Mouse (Mus musculus) CH12.LX (cell line): Measurements from ENCODE around the gene Fam71d. TPM values are rescaled to one million over a fixed set of nuclear protein-coding genes. Genes with fewer than 3 reads are reported as not detected.

Experiments
- DNase-seq: peaks from one replicate; pipeline ENCODE4 v3.0.0-alpha.2; 2013; ENCODE audit errors: extremely low read depth
- H3K27ac ChIP-seq: 2 replicates; pipeline ENCODE4 v1.5.1; 2012; ENCODE audit warnings: low read depth, mild to moderate bottlenecking, control low read depth, moderate library complexity; ENCODE audit not compliant: insufficient read depth
- H3K27me3 ChIP-seq: replicated peaks from 2 replicates; pipeline ENCODE3; 2012; ENCODE audit warnings: inconsistent platforms
- H3K36me3 ChIP-seq, 2 experiments: replicated peaks in 1 of 2; 2 replicates each; pipeline versions ENCODE3 to v1.6.1; 2012; ENCODE audit warnings: inconsistent platforms in 1 of 2, low read length in 1 of 2, mild to moderate bottlenecking in 1 of 2, mixed read lengths in 1 of 2, moderate library complexity in 1 of 2; ENCODE audit not compliant: control insufficient read depth in 1 of 2, insufficient read depth in 1 of 2
- H3K4me1 ChIP-seq, 2 experiments: 2 replicates each; pipeline ENCODE4 v1.6.1; 2012; ENCODE audit warnings: inconsistent platforms in 1 of 2, moderate library complexity in 1 of 2; ENCODE audit not compliant: insufficient read depth in 2 of 2, control insufficient read depth in 1 of 2
- H3K4me2 ChIP-seq: 2 replicates; pipeline ENCODE4 v1.6.1; 2012; ENCODE audit warnings: low read depth, mild to moderate bottlenecking, control low read depth; ENCODE audit not compliant: poor library complexity, insufficient read depth, severe bottlenecking
- H3K4me3 ChIP-seq, 3 experiments: fragments of 150-350 bp in 1 of 3; sonication (generic) in 1 of 3; replicated peaks in 1 of 3; 2 replicates each; pipeline versions ENCODE3 to v1.5.1; 2011 to 2012; ENCODE audit warnings: low read depth in 2 of 3, low read length in 2 of 3, mild to moderate bottlenecking in 2 of 3, moderate library complexity in 2 of 3, control low read depth in 1 of 3, improper control_type of control experiment in 1 of 3, inconsistent platforms in 1 of 3, mixed read lengths in 1 of 3; ENCODE audit not compliant: poor library complexity in 1 of 3
- H3K79me2 ChIP-seq: replicated peaks from 2 replicates; pipeline ENCODE4 v1.6.1; 2012; ENCODE audit warnings: mild to moderate bottlenecking, moderate library complexity; ENCODE audit not compliant: control insufficient read depth, poor library complexity, insufficient read depth, severe bottlenecking; ENCODE audit errors: extremely low read depth
- H3K9ac ChIP-seq: 2 replicates; pipeline ENCODE4 v1.6.1; 2012; ENCODE audit warnings: low read depth, mild to moderate bottlenecking, control low read depth, moderate library complexity; ENCODE audit not compliant: insufficient read depth
- H3K9me3 ChIP-seq: replicated peaks from 2 replicates; pipeline ENCODE3; 2012; ENCODE audit warnings: low read length, inconsistent platforms, mixed read lengths
- CHD1 ChIP-seq: IDR thresholded peaks from 2 replicates; pipeline ENCODE4 v1.6.1; 2012; ENCODE audit warnings: low read depth, low read length, improper control_type of control experiment, inconsistent platforms
- CTCF ChIP-seq, 2 experiments: IDR thresholded peaks in 1 of 2; conservative IDR thresholded peaks in 1 of 2; 2 replicates each; pipeline ENCODE4 v1.5.1; 2011 to 2012; ENCODE audit warnings: low read depth in 2 of 2, low read length in 2 of 2, improper control_type of control experiment in 1 of 2, inconsistent platforms in 1 of 2, mild to moderate bottlenecking in 1 of 2, moderate library complexity in 1 of 2
- ELF1 ChIP-seq: IDR thresholded peaks from 2 replicates; pipeline ENCODE4 v1.6.1; 2014; ENCODE audit warnings: low read depth, mild to moderate bottlenecking, inconsistent platforms, low read length, improper control_type of control experiment
- EP300 ChIP-seq: IDR thresholded peaks from 2 replicates; pipeline ENCODE4 v1.6.1; 2011; ENCODE audit warnings: low read length, improper control_type of control experiment
- ETS1 ChIP-seq: conservative IDR thresholded peaks from 2 replicates; pipeline ENCODE4 v1.6.1; 2012; ENCODE audit warnings: low read depth, mild to moderate bottlenecking, inconsistent platforms, low read length, improper control_type of control experiment, moderate library complexity
- GABPA ChIP-seq: IDR thresholded peaks from 2 replicates; pipeline ENCODE4 v1.6.1; 2012; ENCODE audit warnings: low read depth, low read length, improper control_type of control experiment, inconsistent platforms; ENCODE audit not compliant: insufficient replicate concordance
- HCFC1 ChIP-seq: IDR thresholded peaks from 2 replicates; pipeline ENCODE4 v1.6.1; 2012; ENCODE audit warnings: low read depth, mild to moderate bottlenecking, inconsistent platforms, low read length, improper control_type of control experiment
- JUND ChIP-seq: conservative IDR thresholded peaks from 2 replicates; pipeline ENCODE4 v1.6.1; 2011; ENCODE audit warnings: low read depth, low read length, improper control_type of control experiment
- MAFK ChIP-seq: IDR thresholded peaks from 2 replicates; pipeline ENCODE4 v1.6.1; 2011; ENCODE audit warnings: low read length, improper control_type of control experiment; ENCODE audit not compliant: insufficient replicate concordance
- MXI1 ChIP-seq: IDR thresholded peaks from 2 replicates; pipeline ENCODE4 v1.6.1; 2011; ENCODE audit warnings: mild to moderate bottlenecking, low read depth, low read length, improper control_type of control experiment
- MYC ChIP-seq: IDR thresholded peaks from 2 replicates; pipeline ENCODE4 v1.6.1; 2011; ENCODE audit warnings: low read depth, mild to moderate bottlenecking, improper control_type of control experiment, low read length
- NELFE ChIP-seq: IDR thresholded peaks from 2 replicates; pipeline ENCODE4 v1.6.1; 2011; ENCODE audit warnings: low read depth, low read length, improper control_type of control experiment
- NRF1 ChIP-seq: IDR thresholded peaks from 2 replicates; pipeline ENCODE4 v1.6.1; 2014; ENCODE audit warnings: low read depth, mild to moderate bottlenecking, inconsistent platforms, low read length, improper control_type of control experiment, moderate library complexity
- PAX5 ChIP-seq: IDR thresholded peaks from 2 replicates; pipeline ENCODE4 v1.6.1; 2012; ENCODE audit warnings: low read length, inconsistent platforms, mixed read lengths
- POLR2AphosphoS2 ChIP-seq: IDR thresholded peaks from 2 replicates; pipeline ENCODE4 v1.6.1; 2011; ENCODE audit warnings: low read depth, low read length, improper control_type of control experiment
- RAD21 ChIP-seq: IDR thresholded peaks from 2 replicates; pipeline ENCODE4 v1.6.1; 2011; ENCODE audit warnings: low read depth, mild to moderate bottlenecking, low read length, improper control_type of control experiment, moderate library complexity
- RCOR1 ChIP-seq: conservative IDR thresholded peaks from 2 replicates; pipeline ENCODE4 v1.6.1; 2012; ENCODE audit warnings: low read depth, mild to moderate bottlenecking, inconsistent platforms, low read length, improper control_type of control experiment
- SIN3A ChIP-seq: IDR thresholded peaks from 2 replicates; pipeline ENCODE4 v1.6.1; 2012; ENCODE audit warnings: low read length, improper control_type of control experiment, inconsistent platforms
- SMC3 ChIP-seq: IDR thresholded peaks from 2 replicates; pipeline ENCODE4 v1.6.1; 2011; ENCODE audit warnings: low read depth, low read length, improper control_type of control experiment
- TCF12 ChIP-seq: IDR thresholded peaks from 2 replicates; pipeline ENCODE4 v1.6.1; 2014; ENCODE audit warnings: low read depth, mild to moderate bottlenecking, inconsistent platforms, low read length, improper control_type of control experiment
- UBTF ChIP-seq: IDR thresholded peaks from 2 replicates; pipeline ENCODE4 v1.6.1; 2012; ENCODE audit warnings: low read depth, mild to moderate bottlenecking, inconsistent platforms, low read length, improper control_type of control experiment, moderate library complexity
- USF1 ChIP-seq: IDR thresholded peaks from 2 replicates; pipeline ENCODE4 v1.6.1; 2014; ENCODE audit warnings: low read depth, mild to moderate bottlenecking, inconsistent platforms, low read length, improper control_type of control experiment
- ZC3H11A ChIP-seq: IDR thresholded peaks from 2 replicates; pipeline ENCODE4 v1.6.1; 2012; ENCODE audit warnings: low read depth, mild to moderate bottlenecking, inconsistent platforms, low read length, improper control_type of control experiment
- ZMIZ1 ChIP-seq: IDR thresholded peaks from 2 replicates; pipeline ENCODE4 v1.6.1; 2012; ENCODE audit warnings: low read depth, mild to moderate bottlenecking, inconsistent platforms, low read length, improper control_type of control experiment
- ZNF384 ChIP-seq: IDR thresholded peaks from 2 replicates; pipeline ENCODE4 v1.6.1; 2012; ENCODE audit warnings: low read depth, low read length, improper control_type of control experiment, inconsistent platforms
- dilution Hi-C: fragments of 300-500 bp; cut with MboI; formaldehyde crosslinking; loops from 2 replicates; pipeline ENCODE4 v1.14.3; 2020; ENCODE audit warnings: low sequenced_read_pairs; ENCODE audit not compliant: extremely low pct_unique_long_range_greater_than_20kb, extremely low pct_ligation_motif_present
- in situ Hi-C: fragments of 300-500 bp; cut with MboI; formaldehyde crosslinking; loops from 3 replicates; pipeline ENCODE4 v1.14.3; 2019; ENCODE audit warnings: low sequenced_read_pairs, low pct_ligation_motif_present, low pct_unique_long_range_greater_than_20kb, mixed read lengths
- polyA plus RNA-seq: library from polyadenylated mRNA; unstranded; fragments of >175 nt; gene quantifications from 2 replicates; pipeline ENCODE4 v1.2.1, GENCODE M21; 2012; ENCODE audit warnings: low read depth; ENCODE audit not compliant: insufficient read length
- total RNA-seq, 2 experiments: library from RNA; depleted of rRNA; stranded (reverse); fragments of 300-350 nt in 1 of 2; fragments of >200 nt in 1 of 2; gene quantifications; 2 replicates each; pipeline ENCODE4 v1.2.3; 2012 to 2014

Gene Fam71d
- total and polyA plus RNA-seq, 3 experiments: not detected

DNA sequence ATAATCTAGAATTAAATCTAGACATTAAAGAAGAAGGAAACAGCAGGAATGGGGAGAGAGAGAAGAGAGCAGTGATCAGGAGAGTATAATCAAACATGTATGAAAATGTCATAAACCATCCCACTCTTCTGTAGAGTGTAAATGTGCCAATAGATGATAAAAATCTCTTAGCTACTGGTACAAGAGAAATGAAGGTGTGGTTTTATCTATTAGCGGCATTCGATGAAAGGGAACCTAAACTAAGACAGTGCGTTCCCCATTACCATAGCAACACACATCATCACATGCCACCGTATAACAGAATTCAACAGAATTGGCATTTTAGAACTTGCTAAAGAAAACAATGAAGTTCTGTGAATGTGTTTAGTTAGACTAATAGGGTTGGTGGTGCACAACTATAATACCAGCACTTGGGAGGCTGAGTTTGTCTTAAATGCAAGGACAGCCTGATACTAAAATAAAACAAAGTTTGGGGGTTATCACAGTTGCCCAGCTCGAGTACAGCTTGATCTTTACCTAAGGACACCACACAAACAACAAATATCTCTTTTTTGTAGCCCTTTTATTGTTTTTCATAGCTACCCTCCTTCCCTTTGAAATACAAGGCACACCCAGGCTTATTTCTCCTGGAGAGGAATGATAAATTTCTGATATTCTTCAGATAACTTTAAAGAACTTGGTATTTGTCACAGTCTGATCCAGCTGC lies 13.1 kb upstream of the Fam71d start:
- no peaks in the 10 kb centered on the region for H3K27me3 ChIP-seq
- DNase-seq: no peak
- no peaks in the 10 kb centered on the region for H3K9me3 ChIP-seq
- no peak for TF ChIP-seq PAX5
- no peak for TF ChIP-seq ELF1
- TF ChIP-seq ZC3H11A: no peak
- TF ChIP-seq UBTF: no peak
- TF ChIP-seq RCOR1: no peak
- no peak for TF ChIP-seq EP300
- no peak for TF ChIP-seq SMC3
- H3K4me3 ChIP-seq: no peak overlapping the region
- H3K27ac ChIP-seq: no peak overlapping the region
- in situ Hi-C loops (no loop called here), dilution Hi-C loops (no loop called here)
- H3K79me2 ChIP-seq: no peaks in the 10 kb centered on the region
- H3K4me2 ChIP-seq: no peak overlapping the region
- H3K9ac ChIP-seq: no peak overlapping the region
- H3K36me3 ChIP-seq: no peaks in the 10 kb centered on the region
- peaks cover 0 to 11% of the 10 kb centered on the region in 2 experiments; a peak in 2 of 4 replicates for H3K4me1 ChIP-seq

DNA sequence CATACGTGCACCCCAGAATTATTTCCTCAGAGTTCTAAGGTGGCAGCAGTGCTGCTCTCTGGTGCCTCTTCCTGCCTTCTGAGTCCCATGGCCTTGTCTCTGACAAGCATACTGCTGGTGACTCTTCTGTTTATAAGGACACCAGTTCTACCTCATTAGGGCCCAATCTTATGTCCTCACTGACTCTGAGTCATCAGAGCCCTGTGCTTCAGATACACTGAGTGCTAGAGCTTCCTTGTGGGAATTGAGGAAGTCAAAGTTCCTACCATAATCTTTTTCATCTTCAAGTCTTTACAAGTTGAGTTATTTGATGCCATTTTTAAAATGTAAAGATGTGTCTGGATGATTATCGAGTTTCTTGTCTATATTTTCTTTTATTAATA lies 12.5 kb upstream of the Fam71d start:
- TF ChIP-seq SMC3: no peak
- no peak for TF ChIP-seq POLR2AphosphoS2
- TF ChIP-seq ZMIZ1: no peak
- no peak for TF ChIP-seq MAFK
- no peak overlapping the region for H3K27ac ChIP-seq
- in situ Hi-C loops: no loop called here
- no peak overlapping the region for H3K9ac ChIP-seq
- H3K36me3 ChIP-seq: peaks cover 0 to 2% of the 10 kb centered on the region in 2 experiments
- dilution Hi-C loops: no loop called here
- peaks cover 0 to 11% of the 10 kb centered on the region in 2 experiments; a peak in 2 of 4 replicates for H3K4me1 ChIP-seq
- no peak overlapping the region for H3K4me2 ChIP-seq
- H3K9me3 ChIP-seq: no peaks in the 10 kb centered on the region
- H3K27me3 ChIP-seq: no peaks in the 10 kb centered on the region
- no peaks in the 10 kb centered on the region for H3K79me2 ChIP-seq
- DNase-seq: no peak
- H3K4me3 ChIP-seq: no peak overlapping the region

DNA sequence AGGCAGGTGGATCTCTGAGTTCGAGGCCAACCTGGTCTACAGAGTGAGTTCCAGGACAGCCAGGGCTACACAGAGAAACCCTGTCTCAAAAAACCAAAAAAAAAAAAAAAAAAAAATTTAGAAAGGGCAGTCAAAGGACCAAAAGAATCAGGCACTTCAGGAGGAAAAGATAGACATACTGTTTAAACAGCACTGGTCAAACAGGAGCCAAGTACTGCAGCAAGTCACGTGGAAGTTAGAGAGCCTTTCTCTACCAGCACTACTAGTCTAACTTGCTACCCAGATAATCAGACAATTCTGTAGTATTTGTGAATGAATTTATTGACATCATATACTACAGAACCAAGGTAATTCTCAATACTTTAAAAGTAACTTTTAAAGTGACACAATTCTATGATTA lies 10.3 kb upstream of the Fam71d start:
- Histone ChIP-seq H3K4me3 (no peak overlapping the region), H3K9me3 (no peaks in the 10 kb centered on the region), H3K27ac (no peak overlapping the region), H3K9ac (no peak overlapping the region), H3K36me3 (peaks cover 0 to 2% of the 10 kb centered on the region in 2 experiments), H3K27me3 (no peaks in the 10 kb centered on the region), H3K4me1 (peaks cover 0 to 11% of the 10 kb centered on the region in 2 experiments; a peak in 2 of 4 replicates), H3K4me2 (no peak overlapping the region), H3K79me2 (no peaks in the 10 kb centered on the region)
- no peak for TF ChIP-seq PAX5
- TF ChIP-seq MXI1: no peak
- no peak for TF ChIP-seq NRF1
- no peak for TF ChIP-seq NELFE
- TF ChIP-seq ZMIZ1: no peak
- no peak for TF ChIP-seq CTCF (conservative IDR thresholded peaks at IDR 0.05 in 1 of 2, IDR thresholded peaks at IDR 0.05 in 1 of 2; ENCODE audit: low read depth in 2 of 2, low read length in 2 of 2)
- TF ChIP-seq RAD21: no peak
- no peak for TF ChIP-seq ZNF384
- no peak for TF ChIP-seq TCF12
- TF ChIP-seq SMC3: no peak
- no peak for TF ChIP-seq HCFC1
- TF ChIP-seq ETS1: no peak
- TF ChIP-seq SIN3A: no peak
- no peak for TF ChIP-seq USF1
- TF ChIP-seq CHD1: no peak
- TF ChIP-seq MYC: no peak
- TF ChIP-seq JUND: no peak
- no peak for TF ChIP-seq GABPA
- DNase-seq: no peak
- dilution Hi-C loops (no loop called here), in situ Hi-C loops (no loop called here)
